Mouse (Mus musculus) midbrain, embryonic 12.5 days (tissue): Measurements from ENCODE around the gene Zbed6. TPM values are rescaled to one million over a fixed set of nuclear protein-coding genes. Genes with fewer than 3 reads are reported as not detected.

Source experiments
- ATAC-seq: fragments of 200-750 bp; cut with Nextera tagmentation; 2 replicates; pipeline ENCODE4 v1.8.0; 2017; ENCODE audit warnings: low read depth, moderate TSS enrichment, moderate library complexity; ENCODE audit not compliant: low FRiP score
- H3K27ac ChIP-seq: fragments of 300-500 bp; sonication (generic); replicated peaks from 2 replicates; pipeline ENCODE4 v1.5.1; 2016; ENCODE audit warnings: mild to moderate bottlenecking
- H3K27me3 ChIP-seq: fragments of 300-500 bp; sonication (generic); 2 replicates; pipeline ENCODE4 v1.6.1; 2016; ENCODE audit warnings: mild to moderate bottlenecking
- H3K36me3 ChIP-seq: fragments of 300-500 bp; sonication (generic); 2 replicates; pipeline ENCODE4 v1.6.1; 2016
- H3K4me1 ChIP-seq: fragments of 300-500 bp; sonication (generic); 2 replicates; pipeline ENCODE4 v1.6.1; 2016
- H3K4me2 ChIP-seq: fragments of 300-500 bp; sonication (generic); replicated peaks from 2 replicates; pipeline ENCODE4 v1.6.1; 2016; ENCODE audit warnings: mild to moderate bottlenecking, moderate library complexity
- H3K4me3 ChIP-seq: fragments of 300-500 bp; sonication (generic); 2 replicates; pipeline ENCODE4 v1.5.1; 2016; ENCODE audit warnings: mild to moderate bottlenecking
- H3K9ac ChIP-seq: fragments of 300-500 bp; sonication (generic); replicated peaks from 2 replicates; pipeline ENCODE4 v1.6.1; 2016; ENCODE audit warnings: mild to moderate bottlenecking, moderate library complexity
- H3K9me3 ChIP-seq: fragments of 300-500 bp; sonication (generic); 2 replicates; pipeline ENCODE4 v1.6.1; 2016; ENCODE audit warnings: mild to moderate bottlenecking
- WGBS: fragments of 180-500 bp; shearing (Covaris S2); methylation state at CpG from one replicate; pipeline ENCODE4 v1.1.7; 2016; 5-methylcytosine and 5-hydroxymethylcytosine counted together
- polyA plus RNA-seq: library from polyadenylated mRNA; unstranded; fragments of >200 nt; fragmentation: Nextera tagmentation; extraction: Ambion mirVana; gene quantifications from 2 replicates; pipeline ENCODE4 v1.2.1, GENCODE M21; 2016

The Zbed6 gene
- polyA plus RNA-seq, 1 experiment from 2014 or later: not detected

GRCm38 (mm10) chr1:133658878-133659277, 1.8 kb downstream of the Zbed6 start:
- Histone ChIP-seq H3K4me1 (peaks cover 35% of the 10 kb centered on the region), H3K36me3 (peaks cover 28% of the 10 kb centered on the region), H3K9ac (no peak overlapping the region), H3K4me3 (no peak overlapping the region), H3K27me3 (no peaks in the 10 kb centered on the region), H3K4me2 (no peak overlapping the region), H3K9me3 (no peaks in the 10 kb centered on the region), H3K27ac (no peak overlapping the region)
- 88% methylated on average over 3 of the region's 3 CpGs for WGBS
- ATAC-seq: no peak

- no peak overlapping the region for H3K27ac ChIP-seq
- H3K4me2 ChIP-seq: 0 out of 2 replicates have a peak overlapping the region, but pooled peaks have one; percentile 11
- WGBS: 77% methylated on average over 5 of the region's 5 CpGs
- ATAC-seq: no peak
- no peaks in the 10 kb centered on the region for H3K27me3 ChIP-seq
- H3K9ac ChIP-seq: no peak overlapping the region
- H3K4me3 ChIP-seq: no peak overlapping the region
- peaks cover 35% of the 10 kb centered on the region for H3K4me1 ChIP-seq
- no peaks in the 10 kb centered on the region for H3K9me3 ChIP-seq
- peaks cover 29% of the 10 kb centered on the region for H3K36me3 ChIP-seq
Observed at GRCm38 (mm10) chr1:133656811-133657210, 3.9 kb downstream of the Zbed6 start.

DNA sequence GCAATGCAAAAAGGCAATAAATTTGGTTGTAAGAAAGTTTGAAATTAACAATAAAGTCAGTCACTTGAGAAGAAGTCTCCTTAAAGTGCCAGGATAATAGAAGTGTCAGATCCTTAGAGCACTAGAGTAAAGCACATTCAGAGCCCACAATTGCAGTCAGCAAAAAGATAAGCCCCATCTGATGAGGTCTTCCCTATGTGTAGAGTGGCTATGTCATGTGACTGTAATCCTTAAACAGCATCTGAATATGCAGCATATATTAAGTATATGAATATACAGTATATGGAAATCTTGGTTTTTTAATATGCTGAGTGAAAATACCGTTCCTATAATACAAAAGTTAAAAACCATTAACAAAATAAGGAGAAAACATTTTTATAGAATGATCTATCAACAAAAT, 7.7 kb downstream of the Zbed6 start:
- WGBS: 91% methylated on average over 1 of the region's 1 CpGs
- Histone ChIP-seq H3K9me3 (no peaks in the 10 kb centered on the region), H3K9ac (no peak overlapping the region), H3K4me2 (no peak overlapping the region), H3K4me3 (no peak overlapping the region), H3K27ac (no peak overlapping the region), H3K27me3 (no peaks in the 10 kb centered on the region), H3K4me1 (peaks cover 12% of the 10 kb centered on the region), H3K36me3 (peaks cover 23% of the 10 kb centered on the region; the same call in 1 of the 2 replicates)
- ATAC-seq: no peak

DNA sequence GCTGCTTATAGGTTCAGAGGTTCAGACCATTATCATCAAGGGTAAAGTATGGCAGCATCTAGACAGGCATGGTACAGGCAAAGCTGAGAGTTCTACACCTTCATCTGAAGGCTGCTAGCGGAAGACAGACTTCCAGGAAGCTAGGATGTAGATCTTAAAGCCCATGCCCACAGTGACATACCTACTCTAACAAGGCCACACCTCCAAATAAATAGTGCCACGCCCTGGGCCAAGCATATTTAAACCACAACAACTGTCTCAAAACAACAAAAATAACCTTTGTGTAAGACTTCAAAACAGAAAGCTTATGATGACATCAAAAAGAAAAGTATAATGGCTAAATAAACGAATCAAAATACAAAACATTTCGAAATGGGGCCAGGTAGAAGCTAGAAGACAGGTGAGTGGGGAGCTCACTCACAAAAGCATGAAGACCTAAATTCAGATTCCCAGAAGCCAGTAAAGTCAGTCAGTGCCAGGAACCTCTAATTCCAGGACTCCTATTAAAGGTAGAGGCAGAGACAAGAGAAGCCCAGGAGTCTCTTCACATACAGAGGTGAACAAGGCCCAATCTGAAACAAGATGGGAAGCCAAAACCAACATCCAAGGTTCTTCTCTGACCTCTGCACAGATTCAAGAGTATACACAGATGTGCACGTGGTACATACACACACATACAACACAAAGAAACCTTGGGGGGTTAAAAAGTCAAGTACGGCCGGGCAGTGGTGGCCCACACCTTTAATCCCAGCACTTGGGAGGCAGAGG, 10.2 kb downstream of the Zbed6 start:
- no peak overlapping the region for H3K27ac ChIP-seq
- H3K9me3 ChIP-seq: no peaks in the 10 kb centered on the region
- no peaks in the 10 kb centered on the region for H3K4me1 ChIP-seq
- H3K4me3 ChIP-seq: no peak overlapping the region
- H3K9ac ChIP-seq: no peak overlapping the region
- H3K4me2 ChIP-seq: no peak overlapping the region
- H3K27me3 ChIP-seq: no peaks in the 10 kb centered on the region
- H3K36me3 ChIP-seq: peaks cover 25% of the 10 kb centered on the region
- WGBS: 89% methylated on average over 7 of the region's 7 CpGs
- ATAC-seq: no peak

GRCm38 (mm10) chr1:133645652-133646051, 15.0 kb downstream of the Zbed6 start:
- Histone ChIP-seq H3K27ac (no peak overlapping the region), H3K36me3 (peaks cover 68% of the 10 kb centered on the region)
- WGBS: 96% methylated on average over 5 of the region's 5 CpGs

GRCm38 (mm10) chr1:133641163-133641562, 19.5 kb downstream of the Zbed6 start:
- Histone ChIP-seq H3K4me2 (no peak overlapping the region), H3K4me3 (no peak overlapping the region), H3K9me3 (no peaks in the 10 kb centered on the region), H3K9ac (no peak overlapping the region), H3K27ac (no peak overlapping the region), H3K36me3 (peaks cover 98% of the 10 kb centered on the region), H3K27me3 (no peaks in the 10 kb centered on the region), H3K4me1 (no peaks in the 10 kb centered on the region)
- WGBS: 92% methylated on average over 2 of the region's 2 CpGs
- ATAC-seq: no peak

More at GRCm38 (mm10) chr1:133645652-133646051, 15.0 kb downstream of the Zbed6 start:
- Histone ChIP-seq H3K27me3 (no peaks in the 10 kb centered on the region), H3K9ac (no peak overlapping the region), H3K4me1 (no peaks in the 10 kb centered on the region), H3K4me2 (no peak overlapping the region), H3K9me3 (no peaks in the 10 kb centered on the region), H3K4me3 (no peak overlapping the region)
- no peak for ATAC-seq

DNA sequence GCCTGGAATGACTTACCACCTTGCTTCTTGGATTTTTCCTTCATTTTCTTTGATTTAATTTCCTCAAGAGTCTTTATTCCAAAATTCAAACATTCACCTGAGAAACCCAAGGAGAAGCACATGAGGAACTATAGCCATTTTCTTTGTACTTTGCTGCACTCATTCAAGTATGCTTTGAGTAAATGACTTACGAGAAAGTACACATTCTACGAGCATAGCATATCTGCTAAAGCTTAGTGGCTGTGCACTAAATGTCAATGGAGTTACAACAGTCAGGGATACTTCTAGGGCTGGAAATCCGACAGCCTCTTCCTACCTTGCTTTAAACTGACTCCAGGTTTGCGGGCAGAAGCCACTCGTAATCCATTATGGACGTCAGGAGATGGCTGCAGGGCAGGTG, 22.2 kb downstream of the Zbed6 start:
- 93% methylated on average over 6 of the region's 6 CpGs for WGBS

GRCm38 (mm10) chr1:133632168-133632567, 28.5 kb downstream of the Zbed6 start:
- no peak overlapping the region for H3K4me3 ChIP-seq
- WGBS: 92% methylated on average over 2 of the region's 2 CpGs
- H3K36me3 ChIP-seq: peaks cover 79% of the 10 kb centered on the region
- H3K9ac ChIP-seq: no peak overlapping the region
- no peaks in the 10 kb centered on the region for H3K27me3 ChIP-seq
- H3K27ac ChIP-seq: no peak overlapping the region
- H3K4me2 ChIP-seq: no peak overlapping the region
- ATAC-seq: no peak
- no peaks in the 10 kb centered on the region for H3K4me1 ChIP-seq
- H3K9me3 ChIP-seq: no peaks in the 10 kb centered on the region

More for the DNA sequence above, 22.2 kb downstream of the Zbed6 start:
- H3K4me2 ChIP-seq: no peak overlapping the region
- H3K4me1 ChIP-seq: no peaks in the 10 kb centered on the region
- no peak for ATAC-seq
- H3K27me3 ChIP-seq: no peaks in the 10 kb centered on the region
- peaks cover 94% of the 10 kb centered on the region for H3K36me3 ChIP-seq
- no peak overlapping the region for H3K27ac ChIP-seq
- H3K9me3 ChIP-seq: no peaks in the 10 kb centered on the region
- no peak overlapping the region for H3K9ac ChIP-seq
- H3K4me3 ChIP-seq: no peak overlapping the region

DNA sequence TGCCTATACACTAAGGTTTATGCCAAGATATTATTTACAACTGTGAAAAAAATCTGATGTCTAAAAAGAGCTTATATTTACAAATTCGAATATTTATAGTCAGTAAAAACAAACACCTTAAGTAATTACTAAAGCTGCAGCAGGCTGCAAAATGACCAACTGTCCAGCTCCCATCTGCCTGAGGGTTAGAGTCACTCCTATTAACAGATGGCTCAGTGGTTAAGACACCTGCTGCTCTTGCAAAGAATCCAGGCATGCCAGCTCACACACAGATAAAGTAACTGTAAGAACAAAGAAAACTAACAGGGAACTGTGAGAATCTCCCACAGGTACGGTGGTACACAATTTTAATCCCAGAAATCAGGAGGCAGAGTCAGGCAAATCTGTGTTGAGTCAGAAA, 35.6 kb downstream of the Zbed6 start:
- no peaks in the 10 kb centered on the region for H3K9me3 ChIP-seq
- H3K36me3 ChIP-seq: peaks cover 77% of the 10 kb centered on the region
- no peak overlapping the region for H3K4me2 ChIP-seq
- 80% methylated on average over 2 of the region's 2 CpGs for WGBS
- ATAC-seq: no peak
- no peak overlapping the region for H3K4me3 ChIP-seq
- no peaks in the 10 kb centered on the region for H3K4me1 ChIP-seq
- H3K27me3 ChIP-seq: no peaks in the 10 kb centered on the region
- no peak overlapping the region for H3K27ac ChIP-seq
- H3K9ac ChIP-seq: no peak overlapping the region

DNA sequence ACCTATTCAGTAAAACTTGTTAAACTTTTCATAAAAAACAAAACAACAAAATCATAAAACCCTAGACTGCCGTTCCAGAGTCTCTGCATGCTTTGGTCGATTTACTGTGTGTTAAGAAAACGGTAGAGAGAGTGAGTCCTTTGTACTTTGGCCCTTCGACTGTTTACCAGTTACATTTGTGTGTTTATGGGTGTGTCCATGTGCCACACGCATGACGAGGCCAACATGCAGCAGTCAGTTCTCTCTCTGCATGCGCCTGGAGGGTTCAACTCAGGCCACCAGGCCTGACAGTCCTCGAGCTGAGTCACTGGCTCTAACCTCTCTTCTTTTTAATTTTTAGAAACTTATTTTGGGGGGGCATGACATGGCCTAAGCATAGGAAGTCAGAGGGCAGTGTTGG, 42.4 kb downstream of the Zbed6 start:
- Histone ChIP-seq H3K4me2 (no peak overlapping the region), H3K36me3 (peaks cover 41% of the 10 kb centered on the region), H3K9ac (no peak overlapping the region), H3K4me3 (no peak overlapping the region), H3K27ac (no peak overlapping the region), H3K4me1 (no peaks in the 10 kb centered on the region), H3K27me3 (no peaks in the 10 kb centered on the region), H3K9me3 (no peaks in the 10 kb centered on the region)
- ATAC-seq: no peak
- 89% methylated on average over 8 of the region's 8 CpGs for WGBS

DNA sequence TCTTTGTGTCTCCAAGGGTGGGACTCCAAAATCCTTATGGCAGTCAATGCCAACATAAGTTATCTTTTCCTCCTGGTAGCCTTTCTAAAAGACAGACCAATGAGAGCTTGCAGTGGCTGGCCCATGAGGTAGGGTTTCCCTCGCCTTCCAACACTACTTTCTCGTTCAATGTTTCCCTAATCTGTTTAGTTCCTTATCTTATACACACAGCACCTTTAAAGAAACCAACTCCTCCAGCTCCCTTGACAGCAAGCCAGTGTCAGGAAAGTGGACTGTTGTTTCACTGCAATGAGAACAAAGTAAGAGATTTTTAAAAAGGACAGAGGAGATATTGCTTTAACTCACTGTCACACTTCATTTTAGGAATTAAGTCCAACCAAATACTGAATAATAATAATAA, 42.8 kb downstream of the Zbed6 start:
- WGBS: 69% methylated on average over 2 of the region's 2 CpGs
- Histone ChIP-seq H3K27me3 (no peaks in the 10 kb centered on the region), H3K9me3 (no peaks in the 10 kb centered on the region), H3K4me3 (no peak overlapping the region), H3K4me2 (no peak overlapping the region), H3K4me1 (no peaks in the 10 kb centered on the region), H3K36me3 (peaks cover 37% of the 10 kb centered on the region), H3K9ac (no peak overlapping the region), H3K27ac (no peak overlapping the region)
- no peak for ATAC-seq

DNA sequence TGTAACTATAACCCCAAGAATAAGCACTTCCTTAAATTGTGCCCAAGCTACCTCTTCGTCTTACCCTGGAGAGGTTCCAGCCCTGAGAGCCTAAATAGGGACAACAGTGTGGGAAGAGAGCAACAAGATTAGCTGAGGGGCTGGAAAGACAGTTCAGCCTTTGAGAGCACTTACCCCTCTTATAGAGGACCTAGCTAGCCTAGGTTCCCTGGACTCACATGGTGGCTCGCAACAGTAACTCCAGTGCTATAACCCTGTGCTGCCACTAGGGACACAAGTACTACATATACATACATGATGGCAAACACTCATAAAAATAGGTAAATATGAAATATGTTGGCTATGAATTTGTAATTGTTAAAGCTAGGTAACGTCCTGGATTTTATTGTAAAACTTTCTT, 46.9 kb downstream of the Zbed6 start:
- 66% methylated on average over 3 of the region's 3 CpGs for WGBS
- Histone ChIP-seq H3K27ac (no peak overlapping the region), H3K4me1 (peaks cover 8% of the 10 kb centered on the region), H3K36me3 (peaks cover 6% of the 10 kb centered on the region), H3K4me2 (no peak overlapping the region), H3K9ac (no peak overlapping the region), H3K27me3 (no peaks in the 10 kb centered on the region), H3K4me3 (no peak overlapping the region), H3K9me3 (no peaks in the 10 kb centered on the region)
- ATAC-seq: no peak

- H3K4me3 ChIP-seq: no peak overlapping the region
- ATAC-seq: no peak
- no peaks in the 10 kb centered on the region for H3K9me3 ChIP-seq
- H3K4me2 ChIP-seq: no peak overlapping the region
- no peaks in the 10 kb centered on the region for H3K27me3 ChIP-seq
- peaks cover 11% of the 10 kb centered on the region for H3K4me1 ChIP-seq
- H3K9ac ChIP-seq: no peak overlapping the region
- peaks cover 19% of the 10 kb centered on the region for H3K36me3 ChIP-seq
- WGBS: 90% methylated on average over 1 of the region's 1 CpGs
- H3K27ac ChIP-seq: no peak overlapping the region
Observed at GRCm38 (mm10) chr1:133611436-133611835, 49.2 kb downstream of the Zbed6 start.
